28 mouse cellular contexts compared by ENCODE assay signal in genomic region chr2:84511508-84511907, GRCm38 (mm10). TPM values are rescaled to one million over a fixed set of nuclear protein-coding genes. Genes with fewer than 3 reads are reported as not detected.
DNase-seq lines count a peak whose midpoint lies in the region; ATAC-seq and TF ChIP-seq lines count a peak whose summit lies in the region.
"Had no signal": no experiment of that assay in that cellular context is flagged by ENCODE, and none has a peak within 500 bp of the region (broad histone marks: within the 10 kb centered on the region; RNA-seq: fewer than 3 reads in every experiment).

No protein-coding gene starts in this region.

- in situ Hi-C loops in CH12.LX (cut with MboI; ENCODE audit: low pct_ligation_motif_present, low pct_unique_long_range_greater_than_20kb, low sequenced_read_pairs): no loop called here

- peak; percentile 69 for DNase-seq in heart, adult 11 months
- DNase-seq in heart, postnatal 36 days: no peak
- DNase-seq in CD4-positive, CD25-positive, alpha-beta regulatory T cell, adult 2 months (ENCODE audit: low read depth, low spot score): peak; percentile 13
- peak; percentile 33 for DNase-seq in CH12.LX (ENCODE audit: extremely low read depth)
- peak; percentile 35 for DNase-seq in induced T-regulatory cell, adult 2 months (ENCODE audit: low read depth)
- no peak for DNase-seq in urinary bladder, postnatal 14 days (ENCODE audit: low spot score)
- no peak for DNase-seq in right cerebral cortex, postnatal 10 days (ENCODE audit: low spot score in 2 of 2)
- DNase-seq: adrenal gland, adult 2 months; adrenal gland, postnatal 14 days; B cell, adult 2 months; cerebellum, adult 11-12 months; cerebellum, adult 8-10 months; cerebellum, postnatal 10 days; forebrain, postnatal 0 days; gastrocnemius, postnatal 10 days; gastrocnemius, postnatal 36 days; heart, postnatal 14 days; kidney, adult 18-20 months had no signal

- TF ChIP-seq POLR2A in CH12.LX (IDR thresholded peaks at IDR 0.05; ENCODE audit: low read depth, low read length): no peak

- H3K4me1 ChIP-seq in CH12.LX (ENCODE audit: control insufficient read depth in 1 of 2, insufficient read depth in 2 of 2): peaks cover 5 to 17% of the 10 kb centered on the region in 2 experiments
- H3K4me1 ChIP-seq: embryonic facial prominence, embryonic 12.5 days; embryonic facial prominence, embryonic 15.5 days; heart, embryonic 13.5 days; hindbrain, embryonic 12.5 days; hindbrain, embryonic 15.5 days had no signal

- H3K27ac ChIP-seq in CH12.LX (ENCODE audit: insufficient read depth, low read depth): no peak overlapping the region
- H3K27ac ChIP-seq: embryonic facial prominence, embryonic 12.5 days; embryonic facial prominence, embryonic 15.5 days; heart, embryonic 13.5 days; hindbrain, embryonic 12.5 days; hindbrain, embryonic 15.5 days had no signal

- no peak for TF ChIP-seq RAD21 in CH12.LX (IDR thresholded peaks at IDR 0.05; ENCODE audit: low read depth, low read length)

- H3K9ac ChIP-seq in CH12.LX (ENCODE audit: insufficient read depth, low read depth): no peak overlapping the region
- H3K9ac ChIP-seq: embryonic facial prominence, embryonic 12.5 days; embryonic facial prominence, embryonic 15.5 days; forebrain, postnatal 0 days; heart, embryonic 13.5 days; hindbrain, embryonic 12.5 days; hindbrain, embryonic 15.5 days had no signal

- peak; percentile 49 for TF ChIP-seq EP300 in CH12.LX (IDR thresholded peaks at IDR 0.05; ENCODE audit: low read length)

- peaks cover 0 to 3% of the 10 kb centered on the region in 2 experiments for H3K36me3 ChIP-seq in CH12.LX (replicated peaks in 1 of 2; ENCODE audit: control insufficient read depth in 1 of 2, insufficient read depth in 1 of 2, low read length in 1 of 2)
- H3K36me3 ChIP-seq: embryonic facial prominence, embryonic 12.5 days; embryonic facial prominence, embryonic 15.5 days; hindbrain, embryonic 12.5 days; hindbrain, embryonic 15.5 days had no signal

- dilution Hi-C loops in CH12.LX (cut with MboI; ENCODE audit: extremely low pct_ligation_motif_present, extremely low pct_unique_long_range_greater_than_20kb, low sequenced_read_pairs): no loop called here

- no peaks in the 10 kb centered on the region for H3K79me2 ChIP-seq in CH12.LX (replicated peaks; ENCODE audit: control insufficient read depth, extremely low read depth, insufficient read depth, poor library complexity, severe bottlenecking)

- H3K4me2 ChIP-seq in CH12.LX (ENCODE audit: insufficient read depth, low read depth, poor library complexity, severe bottlenecking): 0 out of 2 replicates have a peak overlapping the region, but pooled peaks have one; percentile 0
- H3K4me2 ChIP-seq: embryonic facial prominence, embryonic 12.5 days; embryonic facial prominence, embryonic 15.5 days; heart, embryonic 13.5 days; hindbrain, embryonic 12.5 days; hindbrain, embryonic 15.5 days had no signal

- no peak overlapping the region for H3K4me3 ChIP-seq in CH12.LX (replicated peaks in 1 of 3; ENCODE audit: low read depth in 2 of 3, low read length in 2 of 3, poor library complexity in 1 of 3)
- H3K4me3 ChIP-seq: embryonic facial prominence, embryonic 12.5 days; embryonic facial prominence, embryonic 15.5 days; heart, embryonic 13.5 days; hindbrain, embryonic 12.5 days; hindbrain, embryonic 15.5 days had no signal

- no peaks in the 10 kb centered on the region for H3K27me3 ChIP-seq in CH12.LX (replicated peaks)
- H3K27me3 ChIP-seq: embryonic facial prominence, embryonic 12.5 days; embryonic facial prominence, embryonic 15.5 days; heart, embryonic 13.5 days; hindbrain, embryonic 12.5 days; hindbrain, embryonic 15.5 days; Patski had no signal

- no peaks in the 10 kb centered on the region for H3K9me3 ChIP-seq in CH12.LX (replicated peaks; ENCODE audit: low read length)
- H3K9me3 ChIP-seq: embryonic facial prominence, embryonic 12.5 days; embryonic facial prominence, embryonic 15.5 days; G1E; heart, embryonic 13.5 days; hindbrain, embryonic 12.5 days; hindbrain, embryonic 15.5 days had no signal

- intact Hi-C loops in heart, postnatal 36 days (cut with DNase I): no loop called here

- no peak for TF ChIP-seq CTCF in CH12.LX (conservative IDR thresholded peaks at IDR 0.05 in 1 of 2, IDR thresholded peaks at IDR 0.05 in 1 of 2; ENCODE audit: low read depth in 2 of 2, low read length in 2 of 2)

- no peak for ATAC-seq in monocyte, adult 5-6 weeks (replicated peaks; ENCODE audit: insufficient number of reproducible peaks, low FRiP score, low TSS enrichment, poor library complexity, severe bottlenecking)
- ATAC-seq: forebrain, embryonic 14.5 days; forebrain, postnatal 0 days; intestine, embryonic 16.5 days; Patski had no signal

TF ChIP-seq in CH12.LX, 34 proteins besides CTCF, POLR2A, EP300 and RAD21:
- TF ChIP-seq USF1 (IDR thresholded peaks at IDR 0.05; ENCODE audit: low read depth, low read length): peak; percentile 58
- no peak for TF ChIP-seq ZKSCAN1 (IDR thresholded peaks at IDR 0.05; ENCODE audit: borderline replicate concordance, low read depth, low read length)
- TF ChIP-seq CHD1 (IDR thresholded peaks at IDR 0.05; ENCODE audit: low read depth, low read length): no peak
- TF ChIP-seq ZMIZ1 (IDR thresholded peaks at IDR 0.05; ENCODE audit: low read depth, low read length): no peak
- no peak for TF ChIP-seq MAFK (IDR thresholded peaks at IDR 0.05; ENCODE audit: insufficient replicate concordance, low read length)
- TF ChIP-seq SMC3 (IDR thresholded peaks at IDR 0.05; ENCODE audit: low read depth, low read length): no peak
- TF ChIP-seq BHLHE40 (IDR thresholded peaks at IDR 0.05; ENCODE audit: low read depth, low read length): 0 out of 2 replicates have a peak, but pooled peaks have one; percentile 8
- TF ChIP-seq GABPA (IDR thresholded peaks at IDR 0.05; ENCODE audit: insufficient replicate concordance, low read depth, low read length): no peak
- no peak for TF ChIP-seq MEF2A (IDR thresholded peaks at IDR 0.05; ENCODE audit: borderline replicate concordance, low read depth, low read length)
- TF ChIP-seq PAX5 (IDR thresholded peaks at IDR 0.05; ENCODE audit: low read length): no peak
- no peak for TF ChIP-seq ELF1 (IDR thresholded peaks at IDR 0.05; ENCODE audit: low read depth, low read length)
- TF ChIP-seq NRF1 (IDR thresholded peaks at IDR 0.05; ENCODE audit: low read depth, low read length): no peak
- TF ChIP-seq NELFE (IDR thresholded peaks at IDR 0.05; ENCODE audit: low read depth, low read length): no peak
- TF ChIP-seq MXI1 (IDR thresholded peaks at IDR 0.05; ENCODE audit: low read depth, low read length): no peak
- TF ChIP-seq MAX (IDR thresholded peaks at IDR 0.05; ENCODE audit: low read length): peak; percentile 67
- no peak for TF ChIP-seq JUN (IDR thresholded peaks at IDR 0.05; ENCODE audit: insufficient read depth, low read depth, low read length)
- TF ChIP-seq UBTF (IDR thresholded peaks at IDR 0.05; ENCODE audit: low read depth, low read length): no peak
- peak; percentile 77 for TF ChIP-seq MYC (IDR thresholded peaks at IDR 0.05; ENCODE audit: low read depth, low read length)
- TF ChIP-seq POLR2AphosphoS2 (IDR thresholded peaks at IDR 0.05; ENCODE audit: low read depth, low read length): no peak
- TF ChIP-seq RCOR1 (conservative IDR thresholded peaks at IDR 0.05; ENCODE audit: low read depth, low read length): no peak
- TF ChIP-seq SIN3A (IDR thresholded peaks at IDR 0.05; ENCODE audit: low read length): no peak
- TF ChIP-seq MAZ (IDR thresholded peaks at IDR 0.05; ENCODE audit: low read depth, low read length): no peak
- 0 out of 2 replicates have a peak, but pooled peaks have one; percentile 7 for TF ChIP-seq USF2 (conservative IDR thresholded peaks at IDR 0.05; ENCODE audit: low read depth, low read length)
TF ChIP-seq in CH12.LX: peak in this region for 5.

RNA-seq across cellular contexts. Expression of gene Tfpi, which starts 34.9 kb away (rescaled TPM):
- total RNA-seq in heart, postnatal 36 days (2021): 10 to 100 TPM; 52.0 to 64.1 TPM
- total RNA-seq in CH12.LX (2012; rRNA removed): not detected in 2 replicates
- total RNA-seq in CH12.LX (2014; rRNA removed): 0.38 and 0.46 TPM in 2 replicates
- polyA plus RNA-seq in CH12.LX (2012; ENCODE audit: insufficient read length, low read depth): 0.17 TPM in 1 of 2 replicates, not detected in the other
- 2.2 to 4.7 TPM (median 4.2 TPM) in 3 replicates for total RNA-seq in monocyte, adult 5-6 weeks (2017)

Comparison
In these comparisons a context has a peak if more than half of its experiments do, and no peak if none do; other contexts are left out.
1. DNase-seq: peak in heart, adult 11 months (single experiment), CD4-positive, CD25-positive, alpha-beta regulatory T cell, adult 2 months (single experiment), CH12.LX (single experiment) and induced T-regulatory cell, adult 2 months (single experiment); none in heart, postnatal 36 days (0 of 2), urinary bladder, postnatal 14 days (single experiment) and right cerebral cortex, postnatal 10 days (0 of 2).